Mouse (Mus musculus): Measurements from ENCODE around the gene Svop. TPM values are rescaled to one million over a fixed set of nuclear protein-coding genes. Genes with fewer than 3 reads are reported as not detected.

The Svop gene
- total RNA-seq, 2 experiments from 2014 or later = not detected

GRCm38 (mm10) chr5:114113334-114113733, 22.0 kb upstream of the Svop start:
- ATAC-seq (replicated peaks; ENCODE audit: low FRiP score, poor library complexity, severe bottlenecking) = no peak

- ATAC-seq (replicated peaks; ENCODE audit: low FRiP score, poor library complexity, severe bottlenecking) = no peak
Observed at GRCm38 (mm10) chr5:114106391-114106935, 15.1 kb upstream of the Svop start.

DNA sequence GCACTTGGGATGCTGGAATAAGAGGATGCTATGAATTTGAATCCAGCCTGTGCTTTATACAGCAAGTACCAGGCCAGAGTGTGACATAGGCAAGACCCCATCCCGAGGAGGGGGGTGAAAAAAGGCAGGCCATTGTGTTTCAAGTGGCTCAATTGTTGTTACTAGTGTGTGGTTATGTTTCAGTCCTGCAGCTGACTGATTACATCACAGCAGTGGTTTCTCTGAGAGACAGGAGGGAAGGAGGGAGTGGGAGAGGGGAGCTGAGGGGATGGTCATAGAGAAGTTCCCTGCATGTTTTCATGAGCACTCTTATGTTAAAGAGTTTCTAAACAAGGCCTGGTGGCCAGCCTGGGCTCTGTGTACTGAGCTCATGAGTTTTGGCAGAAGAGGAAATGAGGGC, 11.4 kb upstream of the Svop start:
- no peak for ATAC-seq (replicated peaks; ENCODE audit: low FRiP score, poor library complexity, severe bottlenecking)

DNA sequence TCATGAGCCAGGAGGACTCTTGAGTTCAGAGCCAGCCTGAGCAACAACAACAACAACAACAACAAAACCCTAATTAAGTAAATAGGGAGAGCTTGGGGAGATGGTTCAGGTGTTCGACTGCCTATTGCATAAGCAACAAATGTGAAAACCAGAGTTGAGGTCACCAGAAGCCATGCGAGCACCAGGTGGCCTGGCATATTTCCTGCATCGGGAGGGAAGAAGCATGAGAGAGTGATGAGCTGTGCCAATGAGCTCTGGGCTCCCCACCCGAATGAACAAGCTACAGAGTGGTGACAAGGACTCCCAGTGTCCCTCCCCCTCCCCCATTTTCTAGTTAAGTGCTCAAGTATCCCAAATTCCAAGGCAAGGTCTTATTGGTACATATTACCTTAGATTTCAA, 10.5 kb upstream of the Svop start:
- ATAC-seq (replicated peaks; ENCODE audit: low FRiP score, poor library complexity, severe bottlenecking) = no peak

DNA sequence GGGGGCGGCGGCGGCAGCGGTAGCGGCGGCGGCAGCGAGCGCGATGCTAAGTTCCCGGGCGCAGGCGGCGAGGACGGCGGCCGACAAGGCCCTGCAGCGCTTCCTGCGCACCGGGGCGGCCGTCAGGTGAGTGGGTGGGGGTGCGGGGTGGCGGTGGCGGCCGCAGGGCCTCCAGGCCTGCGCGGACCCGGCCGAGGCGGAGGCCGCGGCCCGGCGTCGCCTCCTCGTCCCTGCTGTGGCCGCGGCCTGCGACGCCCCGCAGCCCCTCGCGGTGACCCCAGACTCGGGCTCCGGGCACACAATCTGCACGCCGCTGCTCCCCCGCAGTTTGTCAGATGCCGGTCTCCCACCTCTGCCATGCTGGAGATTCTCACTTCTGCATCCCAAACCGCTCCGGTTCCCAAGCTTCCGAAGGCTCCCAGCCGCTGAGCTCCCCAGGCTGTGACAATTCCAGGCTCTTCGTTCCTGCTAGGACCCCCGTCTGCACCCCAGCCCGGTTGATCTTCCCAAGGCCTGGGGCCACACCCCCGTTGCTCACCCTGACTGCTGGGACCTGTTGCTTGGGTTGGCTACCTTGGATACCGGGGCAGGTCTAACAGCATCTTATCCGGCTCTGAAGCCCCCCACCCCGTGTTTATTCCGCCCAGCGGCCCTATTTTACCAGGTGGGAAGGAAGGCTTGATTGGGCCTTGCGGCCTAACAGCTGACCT, 9.2 kb upstream of the Svop start:
- no peak for ATAC-seq (replicated peaks; ENCODE audit: low FRiP score, poor library complexity, severe bottlenecking)

- ATAC-seq (replicated peaks; ENCODE audit: low FRiP score, poor library complexity, severe bottlenecking) = no peak
Observed at GRCm38 (mm10) chr5:114099709-114100389, 8.5 kb upstream of the Svop start.

GRCm38 (mm10) chr5:114090421-114091013, 853 bp downstream of the Svop start:
- no peak for ATAC-seq (replicated peaks; ENCODE audit: low FRiP score, poor library complexity, severe bottlenecking)

GRCm38 (mm10) chr5:114087875-114088480, 3.4 kb downstream of the Svop start:
- ATAC-seq (replicated peaks; ENCODE audit: low FRiP score, poor library complexity, severe bottlenecking) = no peak

GRCm38 (mm10) chr5:114085501-114085900, 5.9 kb downstream of the Svop start:
- ATAC-seq (replicated peaks; ENCODE audit: low FRiP score, poor library complexity, severe bottlenecking) = no peak

DNA sequence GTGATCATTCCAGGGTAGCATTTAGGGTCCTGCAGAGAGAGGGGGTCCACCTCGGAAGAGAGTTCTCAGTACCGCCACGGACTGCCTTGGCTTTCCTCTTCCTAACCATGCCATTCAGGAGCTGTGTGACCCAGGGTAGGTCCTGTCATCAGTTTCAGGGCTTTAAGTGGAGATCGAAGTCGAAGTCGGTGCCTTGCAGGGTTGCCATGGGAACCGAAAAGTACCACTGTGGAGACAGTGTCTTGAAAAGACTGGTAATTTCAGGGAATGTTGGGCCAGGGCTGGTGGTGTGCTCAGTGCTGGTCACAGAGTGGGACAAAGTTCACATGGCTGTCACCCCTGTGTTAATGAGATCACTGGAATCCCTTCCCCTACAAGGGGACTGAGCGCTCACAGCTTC, 14.4 kb downstream of the Svop start:
- ATAC-seq (replicated peaks; ENCODE audit: low FRiP score, poor library complexity, severe bottlenecking) = no peak

DNA sequence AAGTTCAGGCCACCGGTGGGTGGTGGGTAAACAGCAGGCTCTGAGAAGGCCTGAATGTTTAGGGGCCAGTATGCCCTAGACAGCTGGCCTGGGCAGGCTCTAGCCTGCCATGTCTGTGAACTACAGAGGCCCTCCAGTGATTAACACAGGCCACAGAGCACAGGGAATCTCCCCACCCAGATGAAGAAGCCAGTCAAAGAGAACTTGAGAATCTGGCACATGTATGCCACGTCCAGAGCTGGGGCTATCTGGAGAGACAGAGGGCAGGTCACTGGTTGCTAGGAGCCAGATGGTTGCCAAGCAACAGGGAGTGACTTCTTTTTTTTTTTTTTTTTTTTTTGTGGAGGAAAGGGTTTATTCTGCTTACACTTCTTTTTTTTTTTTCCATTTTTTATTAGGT, 19.1 kb downstream of the Svop start:
- ATAC-seq (replicated peaks; ENCODE audit: low FRiP score, poor library complexity, severe bottlenecking) = no peak

GRCm38 (mm10) chr5:114070858-114071257, 20.5 kb downstream of the Svop start:
- ATAC-seq (replicated peaks; ENCODE audit: low FRiP score, poor library complexity, severe bottlenecking) = no peak

GRCm38 (mm10) chr5:114067982-114068381, 23.4 kb downstream of the Svop start:
- no peak for ATAC-seq (replicated peaks; ENCODE audit: low FRiP score, poor library complexity, severe bottlenecking)

DNA sequence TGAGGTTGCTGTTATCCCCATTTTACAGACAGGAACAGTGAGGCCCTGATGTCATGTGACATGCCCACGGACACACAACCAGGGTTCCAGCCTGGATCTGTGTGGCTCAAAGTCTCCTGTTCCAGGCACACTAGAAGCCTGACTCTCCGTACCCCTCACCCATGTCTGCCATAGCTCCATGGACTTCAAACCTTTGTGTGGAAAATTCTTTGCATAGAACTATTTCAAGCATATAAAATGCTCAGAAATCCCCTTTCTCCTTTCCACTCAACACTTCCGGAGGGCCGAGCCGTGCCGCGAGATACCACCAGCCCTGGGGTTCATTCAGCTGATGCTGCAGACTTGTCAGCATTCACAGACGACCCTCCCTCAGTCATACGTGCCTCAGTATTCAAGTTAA, 23.8 kb downstream of the Svop start:
- ATAC-seq (replicated peaks; ENCODE audit: low FRiP score, poor library complexity, severe bottlenecking) = no peak

DNA sequence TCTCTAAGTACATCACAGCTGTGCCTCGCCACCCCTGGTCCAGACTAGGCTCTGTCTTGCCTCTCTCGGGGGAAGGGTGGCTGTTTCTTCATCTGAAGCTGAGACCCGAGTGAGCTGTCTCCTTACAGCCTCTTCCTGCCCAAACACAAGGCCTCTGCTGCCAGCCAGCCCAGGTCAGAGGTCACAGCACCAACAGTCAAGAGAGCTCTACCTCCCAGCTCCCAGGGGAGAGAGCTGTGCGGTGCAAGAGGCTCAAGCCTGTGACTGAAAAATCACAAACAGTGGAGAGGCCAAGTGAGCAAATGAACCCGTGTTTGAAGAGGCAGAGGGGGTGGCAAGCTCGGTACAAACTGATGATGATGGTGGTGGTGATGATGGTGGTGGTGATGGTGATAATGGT, 24.8 kb downstream of the Svop start:
- no peak for ATAC-seq (replicated peaks; ENCODE audit: low FRiP score, poor library complexity, severe bottlenecking)

DNA sequence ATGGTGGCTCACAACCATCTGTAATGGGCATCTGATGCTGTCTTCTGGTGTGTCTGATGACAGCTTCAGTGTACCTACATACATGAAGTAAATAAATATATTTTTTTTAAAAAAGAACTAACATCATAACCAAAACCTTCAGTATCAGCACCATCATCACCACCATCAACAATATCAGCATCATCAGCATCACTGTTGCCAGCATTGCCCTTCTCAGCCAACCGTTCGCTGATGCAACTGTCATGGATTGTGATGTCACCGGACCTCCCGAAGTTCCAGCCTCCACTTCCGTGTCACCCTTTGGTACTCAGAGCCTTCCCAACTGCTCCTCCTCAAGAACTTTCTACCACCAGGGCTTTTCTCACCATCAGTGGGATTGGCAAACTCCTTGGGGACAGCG, 26.2 kb downstream of the Svop start, which contains the start of gene Usp30:
Usp30 (plus strand) TSS at position 301 of the 400 bp plus-strand sequence.
- no peak for ATAC-seq (replicated peaks; ENCODE audit: low FRiP score, poor library complexity, severe bottlenecking)

DNA sequence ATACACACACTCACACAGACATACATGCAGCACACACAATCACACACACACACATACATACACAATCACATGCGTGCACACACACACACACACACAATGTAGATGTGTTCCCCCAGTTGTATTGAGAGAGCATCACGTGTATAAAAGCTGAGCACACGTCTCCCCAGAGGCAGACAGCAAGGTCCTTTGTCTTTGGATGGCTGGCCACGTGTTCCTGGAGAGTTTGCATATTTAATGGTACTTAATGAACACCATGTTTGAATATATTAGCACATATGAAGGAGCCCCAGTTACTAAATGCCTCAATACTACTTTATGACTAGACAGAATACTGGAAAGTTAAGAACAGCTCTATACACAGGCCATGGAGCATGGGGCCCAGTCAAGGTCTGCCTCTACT, 27.4 kb downstream of the Svop start:
- no peak for ATAC-seq (replicated peaks; ENCODE audit: low FRiP score, poor library complexity, severe bottlenecking)

DNA sequence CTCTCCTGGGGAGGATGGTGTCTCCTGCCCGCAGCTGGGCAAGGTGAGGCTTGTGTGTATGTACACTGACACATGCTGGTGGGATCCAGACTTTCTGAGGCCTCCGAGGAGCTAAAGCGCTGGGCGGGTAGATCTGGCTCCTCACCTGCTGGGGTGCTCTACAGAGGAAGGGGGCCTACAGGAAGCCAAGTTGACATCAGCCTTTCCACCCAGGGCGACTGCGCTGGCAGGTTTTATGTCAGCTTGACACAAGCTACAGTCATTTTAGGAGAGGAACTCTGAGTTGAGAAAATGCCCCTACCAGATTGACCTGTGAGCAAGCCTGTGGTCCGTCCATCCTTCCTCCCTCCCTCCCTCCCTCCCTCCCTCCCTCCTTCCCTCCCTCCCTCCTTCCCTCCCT, 29.7 kb downstream of the Svop start:
- ATAC-seq (replicated peaks; ENCODE audit: low FRiP score, poor library complexity, severe bottlenecking) = no peak

DNA sequence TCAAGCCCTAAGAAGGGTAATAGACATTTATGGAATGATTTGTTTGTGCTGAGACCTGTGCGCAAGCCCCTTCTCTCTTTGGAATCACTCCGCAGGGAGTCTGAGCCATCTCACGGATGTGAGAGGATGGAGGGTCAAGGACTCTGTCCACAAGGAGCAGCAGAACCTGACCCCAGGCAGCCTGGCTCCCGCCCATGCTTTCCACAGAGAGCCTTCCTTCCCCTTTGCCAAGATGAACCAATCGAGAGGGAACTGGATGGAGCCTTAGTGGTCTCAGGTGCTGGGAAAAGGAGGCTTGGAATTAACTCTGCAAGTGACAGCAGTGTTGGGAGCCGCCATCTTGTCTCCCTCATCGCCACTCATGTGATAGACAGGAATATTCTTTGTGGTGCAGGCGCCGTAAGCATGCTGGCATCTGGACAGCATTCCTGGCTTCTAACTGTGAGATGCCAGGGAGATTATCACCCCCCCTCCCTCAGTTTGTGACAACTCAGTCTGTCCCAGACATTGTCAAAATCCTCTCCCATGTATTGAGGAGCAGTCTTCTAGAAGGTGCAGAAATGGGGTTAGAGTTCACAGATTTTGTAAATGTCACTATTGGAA, 34.1 kb downstream of the Svop start:
- no peak for ATAC-seq (replicated peaks; ENCODE audit: low FRiP score, poor library complexity, severe bottlenecking)

GRCm38 (mm10) chr5:114052246-114052761, 39.1 kb downstream of the Svop start:
- ATAC-seq (replicated peaks; ENCODE audit: low FRiP score, poor library complexity, severe bottlenecking) = peak; percentile 71
